Mouse (Mus musculus) midbrain, embryonic 10.5 days (tissue): ENCODE data around the gene Magoh. TPM values are rescaled to one million over a fixed set of nuclear protein-coding genes. Genes with fewer than 3 reads are reported as not detected.

Experiments
- DNase-seq: peaks from one replicate; pipeline ENCODE4 v3.0.0-alpha.2; 2017; ENCODE audit warnings: low spot score
- H3K27ac ChIP-seq: fragments of 300-500 bp; sonication (generic); replicated peaks from 2 replicates; pipeline ENCODE4 v1.5.1; 2016; ENCODE audit warnings: mild to moderate bottlenecking
- H3K27me3 ChIP-seq: fragments of 300-500 bp; sonication (generic); 2 replicates; pipeline ENCODE4 v1.6.1; 2016; ENCODE audit warnings: low read depth, mild to moderate bottlenecking; ENCODE audit not compliant: poor library complexity, severe bottlenecking
- H3K36me3 ChIP-seq: fragments of 300-500 bp; sonication (generic); 2 replicates; pipeline ENCODE4 v1.6.1; 2016; ENCODE audit warnings: mild to moderate bottlenecking, moderate library complexity
- H3K4me1 ChIP-seq: fragments of 300-500 bp; sonication (generic); 2 replicates; pipeline ENCODE4 v1.6.1; 2016
- H3K4me3 ChIP-seq: fragments of 300-500 bp; sonication (generic); 2 replicates; pipeline ENCODE4 v1.5.1; 2016; ENCODE audit warnings: mild to moderate bottlenecking, moderate library complexity
- H3K9me3 ChIP-seq: fragments of 300-500 bp; sonication (generic); replicated peaks from 2 replicates; pipeline ENCODE4 v1.6.1; 2016; ENCODE audit warnings: mild to moderate bottlenecking
- WGBS: fragments of 180-500 bp; shearing (Covaris S2); methylation state at CpG from one replicate; pipeline ENCODE4 v1.1.7; 2016; 5-methylcytosine and 5-hydroxymethylcytosine counted together
- polyA plus RNA-seq: library from polyadenylated mRNA; unstranded; fragments of >200 nt; fragmentation: Nextera tagmentation; extraction: Ambion mirVana; gene quantifications from 2 replicates; pipeline ENCODE4 v1.2.1, GENCODE M21; 2016

Magoh gene
- polyA plus RNA-seq, 1 experiment from 2014 or later, result 263 TPM

DNA sequence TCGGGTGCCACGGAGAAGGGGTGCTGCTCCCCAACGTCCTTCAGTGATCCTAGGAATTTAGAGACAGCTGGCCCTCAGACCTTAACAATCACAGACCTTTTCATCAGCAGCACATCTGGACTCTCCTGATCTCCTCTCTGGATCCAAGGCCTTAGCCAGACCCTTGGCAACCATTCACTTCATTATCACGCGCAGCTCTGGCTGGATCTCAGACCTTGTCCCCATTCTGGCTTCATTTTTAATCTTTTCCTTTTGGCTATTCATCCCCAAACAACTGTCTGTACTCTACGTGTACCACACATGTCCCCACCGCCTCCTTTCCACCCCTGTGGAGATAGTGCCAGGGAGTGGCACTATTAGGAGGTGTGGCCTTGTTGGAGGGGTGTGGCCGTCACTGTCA lies 53.7 kb downstream of the Magoh start:
- no peak overlapping the region for H3K27ac ChIP-seq
- H3K9me3 ChIP-seq, result no peaks in the 10 kb centered on the region
- no peaks in the 10 kb centered on the region for H3K36me3 ChIP-seq
- WGBS, result 91% methylated on average over 8 of the region's 8 CpGs
- no peaks in the 10 kb centered on the region for H3K27me3 ChIP-seq
- no peaks in the 10 kb centered on the region for H3K4me1 ChIP-seq
- H3K4me3 ChIP-seq, result no peak overlapping the region
- DNase-seq, result no peak

DNA sequence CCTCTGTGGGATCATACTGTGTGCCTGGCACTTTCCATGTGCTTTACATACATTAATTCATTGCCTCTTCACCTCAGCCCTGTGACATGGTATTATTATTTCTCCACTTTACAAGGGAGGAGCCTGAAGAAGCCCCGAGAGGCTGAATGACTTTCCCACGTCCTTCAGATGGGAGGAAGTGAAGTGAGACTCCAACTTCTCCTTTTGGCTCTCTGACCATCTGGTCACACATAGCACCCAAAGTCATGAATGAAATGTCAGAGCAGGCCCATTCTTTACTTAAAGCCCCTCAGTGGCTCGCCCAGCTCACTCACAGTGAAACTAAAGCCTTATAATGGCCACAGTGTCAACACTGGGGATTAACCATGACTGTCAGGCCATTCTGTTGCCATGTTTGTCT lies 55.7 kb downstream of the Magoh start:
- Histone ChIP-seq H3K4me1 (no peaks in the 10 kb centered on the region), H3K36me3 (no peaks in the 10 kb centered on the region), H3K27me3 (no peaks in the 10 kb centered on the region), H3K4me3 (no peak overlapping the region), H3K9me3 (no peaks in the 10 kb centered on the region), H3K27ac (no peak overlapping the region)
- DNase-seq, result no peak
- WGBS, result 65% methylated on average over 3 of the region's 3 CpGs

Other genes starting within 250 kb of the Magoh start
- 7.7 and 15.9 TPM in 2 replicates for gene Dmrtb1, start 195.5 kb upstream of the Magoh start, polyA plus RNA-seq
- 10.4 and 15.0 TPM in 2 replicates for gene Lrp8, start 77.5 kb upstream of the Magoh start, polyA plus RNA-seq
- gene 0610037L13Rik, start 10.1 kb downstream of the Magoh start, polyA plus RNA-seq, result 113 TPM in 2 replicates
- gene Cpt2, start 43.9 kb downstream of the Magoh start, polyA plus RNA-seq, result 37.4 and 39.1 TPM in 2 replicates
- 0.07 TPM in 1 of 2 replicates, not detected in the other for gene Slc1a7, start 88.6 kb downstream of the Magoh start, polyA plus RNA-seq
- gene Podn, start 216.7 kb downstream of the Magoh start, polyA plus RNA-seq, result 0.10 and 0.12 TPM in 2 replicates